Mouse (Mus musculus) adipocyte (in vitro differentiated cells): ENCODE data around the gene Btbd8.

Experiments
- DNase-seq: peaks from one replicate; pipeline ENCODE4 v3.0.0-alpha.2; 2016; ENCODE audit warnings: low spot score

Btbd8 gene

GRCm38 (mm10) chr5:107437464-107438281 lies at the start of gene Btbd8:
Gene Btbd8, plus strand, starts transcription at chr5:107437997.
- peak; percentile 96 for DNase-seq

- no peak for DNase-seq
Observed at GRCm38 (mm10) chr5:107389373-107389772, 48.4 kb upstream of the Btbd8 start.

DNA sequence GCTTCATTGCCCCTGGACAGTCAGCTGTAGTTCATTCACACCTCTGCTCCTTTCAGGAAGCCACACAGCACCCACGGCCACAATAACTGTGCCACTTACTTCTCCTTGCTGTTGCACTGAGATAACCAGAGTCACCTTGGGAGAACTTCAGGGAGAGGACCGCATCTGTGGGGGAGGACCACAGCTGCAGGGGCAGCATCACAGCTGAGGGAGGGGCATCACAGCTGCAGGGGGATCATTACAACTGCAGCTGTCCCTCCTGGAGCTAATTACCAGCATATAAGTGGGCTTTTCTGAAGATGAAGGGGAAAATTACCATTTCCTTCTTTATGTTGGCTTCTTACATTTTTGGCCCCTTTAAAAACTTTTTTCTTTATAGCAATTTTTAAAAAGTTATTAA lies 43.4 kb upstream of the Btbd8 start:
- DNase-seq: no peak

- no peak for DNase-seq
Observed at GRCm38 (mm10) chr5:107402436-107402835, 35.4 kb upstream of the Btbd8 start, which contains the start of gene Ephx4. Gene Ephx4, plus strand, starts transcription at chr5:107402736.

GRCm38 (mm10) chr5:107403011-107403946 lies 34.5 kb upstream of the Btbd8 start:
- DNase-seq: no peak

- DNase-seq: no peak
Observed at GRCm38 (mm10) chr5:107403947-107404684, 33.7 kb upstream of the Btbd8 start.

GRCm38 (mm10) chr5:107405361-107405760 lies 32.4 kb upstream of the Btbd8 start:
- no peak for DNase-seq

- DNase-seq: no peak
Observed at GRCm38 (mm10) chr5:107410305-107410704, 27.5 kb upstream of the Btbd8 start.

DNA sequence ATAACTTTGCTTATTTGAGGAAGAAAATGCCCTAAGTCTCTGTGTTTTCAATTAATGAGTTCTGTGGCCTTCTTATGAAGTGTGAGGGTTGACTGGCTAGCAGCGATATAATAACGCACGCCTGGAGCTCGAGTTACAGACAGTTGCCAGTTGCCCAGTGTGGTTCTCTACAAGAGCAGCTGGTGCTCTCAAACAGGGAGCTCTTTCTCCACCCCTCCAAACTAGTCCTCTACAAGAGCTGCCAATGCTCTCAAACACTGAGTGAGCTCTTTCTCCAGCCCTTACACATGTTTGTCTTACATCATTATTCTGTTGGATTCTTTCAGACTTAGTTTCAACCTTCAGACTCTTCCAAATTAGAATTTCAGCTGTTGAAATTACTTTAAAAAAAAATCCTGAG lies 26.5 kb upstream of the Btbd8 start:
- peak; percentile 18 for DNase-seq

DNA sequence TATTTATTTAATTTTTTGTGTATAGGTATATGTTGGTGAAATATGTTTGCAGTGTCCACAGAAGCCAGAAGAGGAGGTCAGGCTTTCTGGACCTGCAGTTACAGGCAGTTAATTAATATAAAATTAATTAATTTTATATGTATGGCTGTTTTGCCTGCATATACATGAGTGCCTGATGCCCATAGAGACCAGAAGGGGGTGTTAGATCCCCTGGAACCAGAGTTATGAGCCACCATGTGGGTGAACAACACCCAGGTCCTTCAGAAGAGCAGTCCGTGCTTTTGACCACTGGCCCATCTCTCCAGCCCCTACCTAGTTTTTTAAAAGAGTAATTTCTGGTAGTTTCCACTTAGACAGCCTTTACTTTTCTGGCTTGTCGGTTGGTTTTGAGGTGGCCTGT lies 25.5 kb upstream of the Btbd8 start:
- no peak for DNase-seq

GRCm38 (mm10) chr5:107415098-107415497 lies 22.7 kb upstream of the Btbd8 start:
- no peak for DNase-seq

DNA sequence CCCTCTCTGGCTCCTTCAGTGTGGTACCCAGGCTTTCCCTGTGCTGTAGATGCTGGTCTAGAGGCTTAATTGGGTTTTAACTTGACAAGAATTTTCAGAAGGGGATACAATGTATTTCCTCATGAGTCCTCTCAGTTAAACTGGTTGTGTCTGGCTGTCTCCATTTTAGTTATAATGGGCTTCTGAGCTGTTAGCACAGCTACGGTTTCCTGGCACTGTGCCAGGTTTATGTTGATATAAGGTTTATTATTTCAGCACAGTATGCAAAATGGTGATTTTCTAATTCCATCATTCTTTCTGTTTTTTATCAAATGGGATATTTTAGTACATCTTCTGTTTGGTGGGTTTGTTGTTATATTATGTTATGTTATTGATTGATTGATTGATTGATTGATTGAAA lies 16.1 kb upstream of the Btbd8 start:
- no peak for DNase-seq

GRCm38 (mm10) chr5:107431249-107431648 lies 6.5 kb upstream of the Btbd8 start, which contains the start of gene Lpcat2b:
Gene Lpcat2b, plus strand, starts transcription at chr5:107431549.
- DNase-seq: no peak

DNA sequence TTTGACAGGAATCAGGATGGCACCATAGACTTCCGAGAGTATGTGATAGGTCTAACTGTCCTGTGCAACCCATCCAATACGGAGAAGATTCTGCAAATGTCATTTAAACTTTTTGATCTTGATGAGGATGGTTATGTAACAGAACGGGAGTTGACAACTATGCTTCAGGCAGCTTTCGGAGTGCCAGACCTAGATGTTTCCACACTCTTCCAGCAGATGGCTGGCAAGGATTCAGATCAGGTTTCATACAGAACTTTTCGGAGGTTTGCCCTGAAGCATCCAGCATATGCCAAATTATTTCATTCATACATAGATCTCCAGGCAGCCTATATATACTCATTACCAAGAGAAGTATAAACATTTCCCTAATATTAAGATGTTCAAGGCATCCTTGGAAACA lies 3.8 kb upstream of the Btbd8 start:
- no peak for DNase-seq

DNA sequence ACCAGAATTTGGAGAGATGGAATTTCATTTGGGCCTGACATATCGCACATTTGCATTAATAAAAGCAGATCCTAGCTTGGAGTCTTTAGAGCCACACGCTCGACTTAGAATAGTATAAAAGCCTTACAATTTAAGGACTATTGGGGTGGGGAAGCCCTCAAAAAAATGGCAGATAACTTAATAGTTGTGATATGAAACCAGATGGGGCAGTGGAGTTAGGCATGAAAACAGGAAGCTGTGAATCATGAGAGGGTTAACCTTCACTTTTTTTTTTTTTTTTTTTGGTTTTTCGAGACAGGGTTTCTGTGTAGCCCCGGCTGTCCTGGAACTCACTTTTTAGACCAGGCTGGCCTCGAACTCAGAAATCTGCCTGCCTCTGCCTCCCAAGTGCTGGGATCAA lies 1.6 kb upstream of the Btbd8 start:
- no peak for DNase-seq

DNA sequence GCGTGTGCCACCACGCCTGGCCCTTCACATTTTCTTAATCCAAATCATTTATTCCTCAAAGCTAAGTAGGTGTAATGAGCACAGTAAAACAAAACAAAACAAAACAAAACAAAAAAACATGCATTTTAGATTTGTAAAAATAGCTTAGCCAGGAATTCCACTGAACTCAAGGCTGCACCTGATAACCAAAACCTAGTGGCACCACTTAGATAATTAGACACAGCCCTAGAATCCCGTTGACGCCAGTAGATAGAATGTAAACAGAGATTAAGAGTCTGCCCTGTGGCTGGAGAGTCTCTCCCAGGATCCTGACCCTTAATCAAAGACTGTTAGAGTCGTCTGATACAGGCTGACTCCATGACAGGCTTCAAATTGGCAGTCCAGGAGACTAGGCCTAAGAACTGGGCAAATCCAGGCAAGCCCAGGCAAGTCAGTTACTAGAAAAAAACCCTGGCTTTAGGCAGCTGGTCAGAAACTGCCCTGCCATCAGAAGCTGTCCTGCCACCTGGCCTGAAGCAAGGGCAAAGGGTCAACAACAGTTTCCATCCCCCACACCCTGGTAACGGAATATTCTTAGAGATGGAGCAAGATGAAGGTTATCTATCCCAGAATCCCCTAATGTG lies 1.1 kb upstream of the Btbd8 start:
- DNase-seq: peak; percentile 17

DNA sequence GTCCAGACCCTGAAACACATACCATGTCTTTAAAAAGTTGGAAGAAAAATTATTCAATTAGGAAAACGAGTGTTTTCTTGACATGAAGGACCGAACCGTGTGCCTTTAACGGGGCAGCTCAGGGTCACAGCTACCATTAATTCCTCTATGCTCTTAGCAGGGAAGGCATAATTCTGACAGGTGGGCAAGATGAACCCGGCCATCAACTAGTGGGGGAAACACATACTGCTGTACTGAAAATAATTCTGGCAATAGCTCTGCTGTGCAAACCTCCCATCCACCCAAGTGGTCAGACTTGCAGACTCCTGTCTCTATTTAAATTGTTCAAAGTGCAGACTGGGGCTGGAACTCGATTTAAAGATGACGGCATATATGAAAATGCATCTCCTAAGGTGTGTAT lies 556 bp downstream of the Btbd8 start:
- no peak for DNase-seq

DNA sequence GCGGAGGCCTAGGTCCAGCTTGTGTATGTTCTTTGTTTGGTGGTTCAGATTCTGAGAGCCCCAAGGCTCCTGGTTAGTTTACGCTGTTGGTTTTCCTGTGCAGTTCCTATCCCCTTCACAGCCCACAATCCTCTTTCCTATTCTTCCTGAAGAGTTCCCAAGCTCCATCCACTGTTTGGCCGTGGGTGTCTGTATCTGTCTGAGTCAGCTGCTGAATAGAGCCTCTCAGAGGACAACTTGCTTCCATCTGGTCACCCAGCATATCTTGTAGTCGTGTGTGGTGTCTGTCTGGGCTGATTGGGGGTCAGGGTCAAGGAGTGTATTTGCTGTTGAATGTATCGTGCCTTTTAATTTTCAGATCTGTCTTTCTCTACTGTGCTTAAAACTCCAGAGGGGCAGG lies 4.1 kb downstream of the Btbd8 start:
- peak; percentile 12 for DNase-seq

- DNase-seq: no peak
Observed at GRCm38 (mm10) chr5:107444251-107444650, 6.5 kb downstream of the Btbd8 start.

GRCm38 (mm10) chr5:107447977-107448376 lies 10.2 kb downstream of the Btbd8 start:
- DNase-seq: no peak

DNA sequence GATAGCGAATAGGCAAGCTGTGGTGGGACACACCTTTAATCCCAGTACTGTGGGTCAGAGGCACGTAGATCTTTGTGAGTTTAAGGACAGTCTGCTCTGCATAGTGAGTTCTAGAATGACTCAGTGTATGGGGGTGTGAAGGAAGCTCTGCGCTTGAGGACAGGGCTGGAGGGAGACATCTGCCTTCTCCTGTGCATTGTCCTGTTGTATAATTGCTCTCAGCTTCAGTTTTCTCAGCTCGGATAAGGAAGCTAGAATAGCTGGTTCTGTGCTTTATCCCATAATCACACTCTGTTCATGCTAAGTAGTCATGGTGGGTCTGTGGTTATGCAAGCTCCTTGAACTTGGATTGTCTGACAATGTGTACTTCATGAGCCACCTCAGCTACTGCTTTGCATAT lies 11.0 kb downstream of the Btbd8 start:
- DNase-seq: no peak

DNA sequence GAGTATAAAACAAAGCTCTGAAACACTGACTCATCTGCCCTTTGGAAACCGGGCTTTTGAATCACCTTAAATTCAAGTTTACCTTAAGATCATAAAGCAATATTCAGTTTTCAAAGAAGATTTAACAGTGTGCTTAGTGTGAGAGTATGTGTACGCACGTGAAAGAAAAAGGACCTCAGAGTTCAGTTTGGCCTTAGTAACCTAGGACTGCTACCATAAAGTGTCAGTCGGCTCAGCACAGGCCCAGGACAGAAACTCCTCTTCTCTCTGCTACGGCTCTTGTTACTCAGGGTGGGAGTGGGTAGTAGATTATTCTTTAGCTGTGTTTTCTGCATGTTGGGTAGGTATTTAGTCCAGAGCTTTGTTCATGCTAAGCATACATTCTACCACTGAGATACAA lies 11.8 kb downstream of the Btbd8 start:
- DNase-seq: no peak
